Mouse (Mus musculus): Measurements from ENCODE around the gene Hist2h2ac. TPM values are rescaled to one million over a fixed set of nuclear protein-coding genes. Genes with fewer than 3 reads are reported as not detected.
A peak's percentile ranks its signal among the peaks of the same experiment; 100 is the strongest.
"Not testable (repeated sequence)": the region's sequence is repeated elsewhere in the genome, so short reads cannot be mapped to it uniquely, and the experiment has no call there.

Gene Hist2h2ac
- polyA plus RNA-seq (2015; fragmentation: Nextera tagmentation; extraction: Ambion mirVana): 2.0 and 2.9 TPM in 2 replicates

DNA sequence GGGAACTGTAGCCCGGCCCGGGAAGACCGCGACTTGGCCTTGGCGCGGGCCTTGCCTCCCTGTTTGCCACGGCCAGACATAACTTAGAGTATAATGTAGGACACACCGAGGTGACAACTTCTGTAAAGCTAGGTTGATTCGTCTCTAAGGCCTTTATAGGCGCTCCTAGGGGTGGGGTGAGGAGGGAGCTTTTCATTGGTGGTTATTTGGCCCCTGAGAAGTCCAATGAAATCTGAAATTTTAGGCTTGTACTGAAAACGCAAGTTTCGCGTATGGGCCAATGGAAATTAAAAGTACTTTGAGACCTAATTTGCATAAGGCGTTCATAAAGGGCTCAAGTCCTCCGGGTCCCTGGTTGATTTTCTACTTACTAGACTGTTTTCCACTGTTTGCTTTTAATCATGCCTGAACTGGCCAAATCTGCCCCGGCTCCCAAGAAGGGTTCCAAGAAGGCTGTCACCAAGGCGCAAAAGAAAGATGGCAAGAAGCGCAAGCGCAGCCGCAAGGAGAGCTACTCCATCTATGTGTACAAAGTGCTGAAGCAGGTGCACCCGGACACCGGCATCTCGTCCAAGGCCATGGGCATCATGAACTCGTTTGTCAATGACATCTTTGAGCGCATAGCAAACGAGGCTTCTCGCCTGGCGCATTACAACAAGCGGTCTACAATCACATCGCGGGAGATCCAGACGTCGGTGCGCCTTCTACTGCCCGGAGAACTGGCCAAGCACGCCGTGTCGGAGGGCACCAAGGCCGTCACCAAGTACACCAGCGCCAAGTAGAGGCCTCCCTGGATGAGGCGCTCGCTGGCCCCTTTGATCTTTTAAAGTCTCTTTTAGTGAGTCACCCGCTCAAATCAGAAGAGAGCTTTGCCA lies at the start of gene Hist2h2ac, which contains the start of gene Hist2h2be:
TSS of gene Hist2h2ac (minus strand) at position 116 of the 875 bp plus-strand sequence.
TSS of gene Hist2h2be (plus strand) at position 355 of the 875 bp plus-strand sequence.
- peak; percentile 88 for ATAC-seq (ENCODE audit: low FRiP score, low read depth)
- Histone ChIP-seq H3K36me3 (no peaks in the 10 kb centered on the region), H3K9ac (peak within 1 kb of the TSS; percentile 79), H3K27me3 (no peaks in the 10 kb centered on the region), H3K4me1 (replicated peaks) (peaks cover 27% of the 10 kb centered on the region), H3K4me2 (peak within 1 kb of the TSS; percentile 86), H3K4me3 (peak within 1 kb of the TSS; percentile 59), H3K9me3 (no peaks in the 10 kb centered on the region), H3K27ac (replicated peaks) (peak within 1 kb of the TSS; percentile 97)
- under 1% methylated on average over 43 of the region's 43 CpGs for WGBS

DNA sequence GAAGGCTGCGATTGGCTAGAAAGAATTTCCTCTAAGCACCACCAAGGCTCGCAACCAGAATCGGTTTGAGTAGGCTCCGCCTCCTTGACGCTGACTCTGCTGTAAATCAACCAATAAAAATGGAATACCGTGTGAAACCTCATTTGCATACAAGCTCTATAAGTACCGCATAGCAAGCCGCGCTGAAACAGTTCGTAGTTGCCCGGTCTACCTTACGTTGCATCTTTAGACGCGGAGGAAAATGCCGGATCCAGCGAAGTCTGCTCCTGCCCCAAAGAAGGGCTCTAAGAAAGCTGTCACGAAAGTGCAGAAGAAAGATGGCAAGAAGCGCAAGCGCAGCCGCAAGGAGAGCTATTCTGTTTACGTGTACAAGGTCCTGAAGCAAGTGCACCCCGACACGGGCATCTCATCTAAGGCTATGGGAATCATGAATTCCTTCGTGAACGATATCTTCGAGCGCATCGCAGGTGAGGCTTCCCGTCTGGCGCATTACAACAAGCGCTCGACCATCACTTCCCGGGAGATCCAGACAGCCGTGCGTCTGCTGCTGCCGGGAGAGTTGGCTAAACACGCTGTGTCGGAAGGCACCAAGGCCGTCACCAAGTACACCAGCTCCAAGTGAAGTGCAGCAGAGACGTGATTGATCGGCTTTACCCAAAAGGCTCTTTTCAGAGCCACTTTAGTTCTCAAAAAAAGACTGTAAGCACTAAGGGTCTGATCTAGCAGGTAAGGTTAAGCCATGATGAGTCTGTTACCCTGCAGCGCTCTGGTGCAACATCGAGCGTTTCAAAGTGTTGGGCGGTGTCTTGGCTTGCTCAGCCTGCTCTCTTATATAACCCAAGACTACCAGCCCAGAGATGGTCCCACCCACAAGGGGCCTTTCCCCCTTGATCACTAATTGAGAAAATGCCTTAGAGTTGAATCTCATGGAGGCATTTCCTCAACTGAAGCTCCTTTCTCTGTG lies 49.1 kb upstream of the Hist2h2ac start, which contains the start of gene Hist2h2bb:
TSS of gene Hist2h2bb (plus strand) at position 242 of the 964 bp plus-strand sequence.
- ATAC-seq (ENCODE audit: low FRiP score, low read depth): peak; percentile 97
- Histone ChIP-seq H3K27me3 (no peaks in the 10 kb centered on the region), H3K4me3 (peak within 1 kb of the TSS; percentile 45), H3K4me1 (replicated peaks) (peaks cover 18% of the 10 kb centered on the region), H3K27ac (replicated peaks) (peak within 1 kb of the TSS; percentile 96), H3K9me3 (no peaks in the 10 kb centered on the region), H3K36me3 (no peaks in the 10 kb centered on the region), H3K4me2 (peak within 1 kb of the TSS; percentile 75), H3K9ac (peak within 1 kb of the TSS; percentile 67)
- WGBS: under 1% methylated on average over 45 of the region's 45 CpGs

DNA sequence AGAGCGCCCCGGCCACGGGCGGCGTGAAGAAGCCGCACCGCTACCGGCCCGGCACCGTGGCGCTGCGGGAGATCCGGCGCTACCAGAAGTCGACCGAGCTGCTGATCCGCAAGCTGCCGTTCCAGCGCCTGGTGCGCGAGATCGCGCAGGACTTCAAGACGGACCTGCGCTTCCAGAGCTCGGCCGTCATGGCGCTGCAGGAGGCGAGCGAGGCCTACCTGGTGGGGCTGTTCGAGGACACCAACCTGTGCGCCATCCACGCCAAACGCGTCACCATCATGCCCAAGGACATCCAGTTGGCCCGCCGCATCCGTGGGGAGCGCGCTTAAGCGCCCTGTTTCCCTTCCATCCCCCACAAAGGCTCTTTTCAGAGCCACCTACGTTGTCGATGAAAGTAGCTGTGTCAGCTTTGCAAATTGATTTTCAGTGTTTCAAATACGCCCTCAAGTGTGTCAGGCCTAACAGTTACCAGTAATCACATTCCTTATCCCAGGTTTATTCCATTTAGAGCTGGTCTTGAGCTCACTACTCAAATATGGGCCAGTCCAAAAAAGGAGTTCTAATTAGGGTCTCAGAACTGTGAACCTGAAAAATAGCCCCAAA lies 48.2 kb upstream of the Hist2h2ac start:
- peak overlapping the region; percentile 96 for H3K27ac ChIP-seq (replicated peaks)
- 0% methylated on average over 12 of the region's 44 CpGs for WGBS
- H3K9me3 ChIP-seq; ATAC-seq (ENCODE audit: low FRiP score, low read depth); H3K36me3 ChIP-seq; H3K27me3 ChIP-seq: not testable (repeated sequence)
- peak overlapping the region; percentile 75 for H3K4me2 ChIP-seq
- H3K9ac ChIP-seq: peak overlapping the region; percentile 45
- peaks cover 23% of the 10 kb centered on the region for H3K4me1 ChIP-seq (replicated peaks)
- peak overlapping the region; percentile 45 for H3K4me3 ChIP-seq

DNA sequence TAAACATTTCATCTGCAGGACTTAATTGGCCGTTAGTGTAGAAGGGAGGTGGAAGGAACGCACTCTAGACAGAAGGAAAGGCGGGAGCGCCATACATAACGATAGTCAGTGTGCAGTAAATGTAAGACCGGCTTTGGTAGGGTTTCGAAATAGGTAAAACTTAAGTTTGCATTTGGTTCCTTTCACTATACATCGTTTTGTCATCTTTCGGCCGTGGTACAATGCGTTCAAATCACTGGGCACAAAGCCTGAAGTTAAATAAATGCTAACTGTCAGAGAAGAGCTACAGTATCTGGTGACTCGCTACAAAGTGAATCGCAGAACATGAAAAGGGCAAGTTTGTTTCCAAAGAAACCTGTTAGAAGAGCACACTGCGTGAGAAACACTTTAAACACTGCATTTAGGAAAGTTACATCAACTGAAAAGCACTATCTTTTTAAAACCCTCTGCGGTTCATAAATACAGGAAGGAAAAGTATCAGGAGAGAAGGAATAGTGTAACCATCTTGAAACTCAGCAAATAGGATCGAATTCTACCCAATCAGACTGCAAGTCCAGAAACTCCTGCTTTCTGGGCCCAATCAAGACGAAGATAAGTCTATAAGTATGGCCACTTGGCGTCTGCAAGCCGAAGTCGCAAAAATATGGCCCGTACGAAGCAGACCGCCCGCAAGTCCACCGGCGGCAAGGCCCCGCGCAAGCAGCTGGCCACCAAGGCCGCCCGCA lies 47.5 kb upstream of the Hist2h2ac start, which contains the start of gene Hist2h3b:
TSS of gene Hist2h3b (plus strand) at position 604 of the 725 bp plus-strand sequence.
- Histone ChIP-seq H3K9ac (peak within 1 kb of the TSS; percentile 45), H3K36me3 (no peaks in the 10 kb centered on the region), H3K4me1 (replicated peaks) (peaks cover 27% of the 10 kb centered on the region), H3K4me3 (peak within 1 kb of the TSS; percentile 45), H3K4me2 (peak within 1 kb of the TSS; percentile 75), H3K9me3 (no peaks in the 10 kb centered on the region), H3K27me3 (no peaks in the 10 kb centered on the region), H3K27ac (replicated peaks) (peak within 1 kb of the TSS; percentile 96)
- peak; percentile 71 for ATAC-seq (ENCODE audit: low FRiP score, low read depth)
- WGBS: 22% methylated on average over 30 of the region's 30 CpGs

DNA sequence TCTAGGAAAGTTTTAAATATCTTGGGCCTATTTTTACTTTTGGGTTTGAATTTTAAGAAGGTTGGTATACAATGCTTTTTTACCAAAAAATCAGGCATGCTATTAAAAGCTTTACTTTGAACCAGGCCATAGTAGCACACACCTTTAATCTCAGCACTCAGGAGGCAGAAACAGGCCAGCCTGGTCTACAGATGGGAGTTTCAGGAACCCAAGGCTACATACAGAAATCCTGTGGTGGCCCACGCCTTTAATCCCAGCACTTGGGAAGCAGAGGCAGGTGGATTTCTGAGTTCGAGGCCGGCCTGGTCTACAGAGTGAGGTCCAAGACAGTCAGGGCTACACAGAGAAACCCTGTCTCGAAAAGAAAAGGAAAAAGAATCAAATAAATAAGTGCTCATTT lies 46.9 kb upstream of the Hist2h2ac start:
- Histone ChIP-seq H3K9me3 (no peaks in the 10 kb centered on the region), H3K9ac (0 out of 2 replicates have a peak overlapping the region, but pooled peaks have one; percentile 7), H3K27ac (replicated peaks) (peak overlapping the region; percentile 87; the same call in 1 of the 2 replicates), H3K27me3 (no peaks in the 10 kb centered on the region), H3K36me3 (no peaks in the 10 kb centered on the region), H3K4me2 (peak overlapping the region; percentile 75), H3K4me3 (no peak overlapping the region), H3K4me1 (replicated peaks) (peaks cover 27% of the 10 kb centered on the region)
- WGBS: 77% methylated on average over 4 of the region's 4 CpGs
- ATAC-seq (ENCODE audit: low FRiP score, low read depth): no peak

DNA sequence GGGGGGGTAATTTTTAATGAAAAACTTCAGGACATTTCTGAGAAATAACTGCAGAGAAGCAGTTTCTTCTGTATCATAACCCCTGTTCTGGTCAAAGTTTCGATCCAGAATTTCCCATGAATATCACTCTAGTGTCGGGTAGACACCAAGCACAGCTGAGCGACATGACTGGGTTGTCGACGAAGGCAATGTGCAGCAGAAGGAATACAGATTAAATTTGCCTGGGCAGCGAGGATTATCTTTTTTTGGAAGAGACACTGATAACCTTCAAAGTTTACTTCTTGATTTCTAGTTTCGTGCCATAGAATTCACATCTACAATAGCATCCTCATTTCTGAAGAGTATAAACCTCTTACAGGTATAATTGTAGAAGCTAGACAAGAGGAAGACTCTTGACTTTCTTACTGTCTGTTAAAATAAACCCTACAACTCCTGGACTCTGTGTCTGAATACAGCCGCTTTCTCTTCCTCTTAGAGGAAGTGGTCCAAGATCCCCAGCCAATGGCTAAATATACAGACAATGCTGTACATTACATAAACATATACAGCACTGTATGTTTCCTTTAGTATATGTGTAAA lies 45.5 kb upstream of the Hist2h2ac start:
- no peaks in the 10 kb centered on the region for H3K9me3 ChIP-seq
- H3K36me3 ChIP-seq: no peaks in the 10 kb centered on the region
- no peak for ATAC-seq (ENCODE audit: low FRiP score, low read depth)
- no peak overlapping the region for H3K9ac ChIP-seq
- WGBS: 92% methylated on average over 8 of the region's 8 CpGs
- H3K4me2 ChIP-seq: no peak overlapping the region
- H3K4me3 ChIP-seq: no peak overlapping the region
- H3K27me3 ChIP-seq: no peaks in the 10 kb centered on the region
- no peak overlapping the region for H3K27ac ChIP-seq (replicated peaks)
- H3K4me1 ChIP-seq (replicated peaks): peaks cover 40% of the 10 kb centered on the region

DNA sequence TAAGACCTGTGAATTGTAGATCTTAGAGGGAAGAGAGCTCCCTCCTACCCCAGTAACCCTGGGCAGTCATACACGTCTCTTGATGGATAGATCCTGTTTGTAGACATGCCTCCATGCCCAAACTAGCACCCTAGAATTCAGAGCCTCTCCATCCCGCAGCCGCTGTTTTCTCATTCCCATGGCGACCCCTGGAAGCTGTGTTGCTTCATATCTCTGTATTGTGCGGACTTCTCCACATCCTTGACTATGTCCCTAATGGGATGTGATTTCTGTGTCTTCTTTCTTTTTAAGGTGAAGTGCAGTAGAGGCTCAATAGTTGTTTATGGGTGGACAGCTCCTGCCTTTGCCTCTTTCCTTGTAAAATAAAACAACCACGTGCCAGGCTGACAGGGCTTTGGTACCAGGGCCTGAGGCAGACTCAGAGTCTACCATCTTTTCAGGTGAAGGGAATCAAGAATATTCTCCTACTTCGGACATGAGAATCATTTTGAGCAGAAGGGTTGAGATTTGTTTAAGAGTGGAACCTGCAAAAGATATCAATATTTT lies 43.8 kb upstream of the Hist2h2ac start:
- Histone ChIP-seq H3K36me3 (no peaks in the 10 kb centered on the region), H3K9ac (0 out of 2 replicates have a peak overlapping the region, but pooled peaks have one; percentile 50), H3K27me3 (no peaks in the 10 kb centered on the region), H3K4me2 (peak overlapping the region; percentile 72), H3K4me3 (peak overlapping the region; percentile 62; the same call in 1 of the 2 replicates), H3K4me1 (replicated peaks) (peaks cover 39% of the 10 kb centered on the region), H3K9me3 (no peaks in the 10 kb centered on the region), H3K27ac (replicated peaks) (peak overlapping the region; percentile 98)
- no peak for ATAC-seq (ENCODE audit: low FRiP score, low read depth)
- 66% methylated on average over 7 of the region's 7 CpGs for WGBS

DNA sequence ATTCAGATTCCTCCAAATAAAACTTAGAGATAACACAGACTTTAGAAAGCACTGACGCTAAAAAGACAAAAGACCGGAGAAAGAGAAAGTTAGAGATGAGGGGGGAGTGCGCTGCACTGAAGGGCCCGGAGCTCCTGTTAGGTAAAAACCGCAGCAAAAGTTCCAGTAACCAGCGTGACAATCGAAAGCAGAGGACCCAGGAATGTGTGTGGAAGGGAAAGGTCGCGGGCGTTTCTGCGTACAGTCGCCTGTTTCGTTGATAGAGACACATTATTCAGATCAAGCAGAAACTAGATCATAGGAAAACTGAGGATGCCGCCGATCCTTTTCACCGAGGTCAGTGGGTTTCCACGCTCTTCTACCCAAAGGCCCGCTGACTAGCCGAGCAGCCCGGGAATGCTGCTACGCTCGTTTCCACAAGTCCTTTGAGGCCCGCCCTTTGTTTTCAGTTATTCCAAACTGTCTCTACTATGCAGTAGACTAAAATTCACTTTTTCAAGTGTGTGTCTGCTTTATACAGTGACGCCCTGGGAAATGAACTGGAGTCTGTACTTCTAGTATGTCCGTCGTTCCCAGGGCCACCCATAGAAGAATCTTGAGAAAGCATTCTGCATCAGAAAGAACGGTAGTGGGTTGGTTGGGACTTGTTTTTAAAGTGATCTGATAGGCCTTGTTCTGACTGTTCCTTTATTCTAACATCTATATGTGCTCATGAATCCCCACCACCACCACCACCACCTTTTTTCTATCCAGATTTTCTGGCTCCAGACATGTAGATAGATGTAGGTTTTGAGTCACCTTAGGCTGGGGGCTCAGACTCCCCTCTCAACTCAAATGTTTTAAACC lies 43.1 kb upstream of the Hist2h2ac start:
- H3K27me3 ChIP-seq: no peaks in the 10 kb centered on the region
- WGBS: 2% methylated on average over 27 of the region's 27 CpGs
- no peaks in the 10 kb centered on the region for H3K36me3 ChIP-seq
- H3K9ac ChIP-seq: peak overlapping the region; percentile 50
- ATAC-seq (ENCODE audit: low FRiP score, low read depth): peak; percentile 11; the same call in 1 of the 2 replicates
- peak overlapping the region; percentile 62 for H3K4me3 ChIP-seq
- peaks cover 35% of the 10 kb centered on the region for H3K4me1 ChIP-seq (replicated peaks)
- peak overlapping the region; percentile 72 for H3K4me2 ChIP-seq
- H3K27ac ChIP-seq (replicated peaks): peak overlapping the region; percentile 98
- H3K9me3 ChIP-seq: no peaks in the 10 kb centered on the region

DNA sequence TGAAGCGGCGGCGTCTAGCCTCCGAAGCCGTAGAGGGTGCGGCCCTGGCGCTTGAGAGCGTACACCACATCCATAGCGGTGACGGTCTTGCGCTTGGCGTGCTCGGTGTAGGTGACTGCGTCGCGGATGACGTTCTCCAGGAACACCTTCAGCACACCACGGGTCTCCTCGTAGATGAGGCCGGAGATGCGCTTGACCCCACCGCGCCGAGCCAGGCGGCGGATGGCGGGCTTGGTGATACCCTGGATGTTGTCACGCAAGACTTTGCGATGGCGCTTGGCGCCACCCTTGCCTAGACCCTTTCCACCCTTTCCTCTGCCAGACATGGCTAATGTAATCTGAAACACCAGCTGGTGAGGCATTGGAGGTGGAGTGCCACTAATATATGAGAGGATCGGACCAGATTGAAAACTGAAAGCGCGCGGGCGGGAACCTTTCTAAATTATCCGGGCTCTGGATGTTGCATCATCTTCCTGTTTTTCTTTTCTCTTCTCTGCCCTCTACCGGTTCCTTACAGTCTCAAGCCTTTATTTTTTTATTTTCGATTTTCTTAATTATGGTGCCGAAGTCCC lies 42.4 kb upstream of the Hist2h2ac start, which contains the start of gene Hist2h4:
TSS of gene Hist2h4 (minus strand) at position 333 of the 572 bp plus-strand sequence.
- Histone ChIP-seq H3K9me3 (no peaks in the 10 kb centered on the region), H3K27me3 (no peaks in the 10 kb centered on the region), H3K36me3 (no peaks in the 10 kb centered on the region), H3K4me2 (peak within 1 kb of the TSS; percentile 72), H3K4me3 (peak within 1 kb of the TSS; percentile 62), H3K9ac (peak within 1 kb of the TSS; percentile 66), H3K27ac (replicated peaks) (peak within 1 kb of the TSS; percentile 98), H3K4me1 (replicated peaks) (peaks cover 32% of the 10 kb centered on the region)
- under 1% methylated on average over 40 of the region's 40 CpGs for WGBS
- peak; percentile 91 for ATAC-seq (ENCODE audit: low FRiP score, low read depth)

Measured in hindbrain, embryonic 15.5 days (tissue).